Mouse (Mus musculus) spleen, adult 2 months (tissue): Measurements from ENCODE around the gene Slf1.

Experiments
- CTCF ChIP-seq: fragments of 200-500 bp; IDR thresholded peaks from 2 replicates; pipeline ENCODE4 v1.5.1; 2011; ENCODE audit warnings: mild to moderate bottlenecking, inconsistent platforms; ENCODE audit not compliant: insufficient read depth, insufficient read length, insufficient replicate concordance; ENCODE audit errors: extremely low read depth
- POLR2A ChIP-seq: fragments of 200-500 bp; IDR thresholded peaks from 2 replicates; pipeline ENCODE4 v1.6.1; 2011; ENCODE audit warnings: low read depth, low read length, inconsistent platforms

GRCm38 (mm10) chr13:77043375-77043774 lies 91.9 kb downstream of the Slf1 start:
- TF ChIP-seq CTCF (no peak), POLR2A (no peak)
